Mouse (Mus musculus): ENCODE measurements at regions not wholly inside any gene's neighbourhood (a gene's known extent, or its start where the extent isn't known, plus 50 kb on each side); places are given as distances from the start of the nearest gene placed in this dataset.
"Not testable (repeated sequence)": the region's sequence is repeated elsewhere in the genome, so short reads cannot be mapped to it uniquely, and the experiment has no call there.

DNA sequence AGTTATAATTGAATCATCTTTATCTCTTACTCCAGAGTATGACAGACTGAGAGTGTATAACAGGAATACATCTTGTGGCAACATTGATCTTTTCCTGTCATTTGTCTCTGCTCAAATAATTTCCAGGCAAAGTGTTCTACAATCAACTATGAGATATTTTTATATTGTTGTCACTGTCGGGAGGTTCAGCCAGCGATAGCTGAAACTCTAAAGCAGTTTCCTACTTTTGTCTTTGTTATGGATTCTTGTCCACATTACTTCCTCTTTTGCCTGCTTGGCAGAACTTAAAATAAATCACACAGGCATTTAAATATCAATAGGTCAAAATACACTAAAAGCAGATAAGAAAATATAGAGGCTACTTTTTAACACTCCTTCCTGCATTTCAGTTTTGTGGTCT is 820.2 kb downstream of the Robo2 start:
- no peak for TF ChIP-seq CTCF (IDR thresholded peaks at IDR 0.05; ENCODE audit: low read depth)
- Histone ChIP-seq H3K27ac (ENCODE audit: low read depth, low read length) (no peak overlapping the region), H3K36me3 (ENCODE audit: control insufficient read depth, insufficient read depth) (no peaks in the 10 kb centered on the region), H3K4me2 (replicated peaks; ENCODE audit: low read depth) (no peak overlapping the region), H3K4me1 (replicated peaks; ENCODE audit: control insufficient read depth, insufficient read depth, low read length) (no peaks in the 10 kb centered on the region), H3K4me3 (ENCODE audit: low read depth, low read length) (no peak overlapping the region), H3K27me3 (replicated peaks; ENCODE audit: control insufficient read depth, insufficient read depth, low read length) (no peaks in the 10 kb centered on the region), H3K9me3 (ENCODE audit: control insufficient read depth) (no peaks in the 10 kb centered on the region), H3K9ac (ENCODE audit: low read depth, low read length) (no peak overlapping the region)
- ATAC-seq, result no peak
- 26% methylated on average over 2 of the region's 2 CpGs for WGBS

DNA sequence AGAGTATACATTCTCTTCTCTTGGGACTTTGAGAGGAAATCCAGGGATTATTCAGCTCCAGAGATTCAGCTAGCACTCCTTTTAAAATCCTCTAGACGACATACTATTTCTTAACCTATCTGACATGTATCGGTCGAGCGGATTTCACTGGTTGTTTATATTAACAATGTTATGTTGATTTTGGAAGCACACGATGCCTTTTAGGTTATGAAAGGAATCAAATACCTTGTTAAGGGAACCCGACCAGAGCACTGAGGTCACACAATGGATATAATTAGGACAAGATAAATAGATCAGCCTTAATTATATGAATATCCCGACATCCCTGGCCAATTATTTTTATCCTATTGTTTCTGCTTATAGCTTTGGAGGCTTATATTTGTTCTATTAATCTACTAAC is 850.4 kb downstream of the Robo2 start:
- no peaks in the 10 kb centered on the region for H3K27me3 ChIP-seq (replicated peaks; ENCODE audit: control insufficient read depth, insufficient read depth, low read length)
- no peak overlapping the region for H3K4me3 ChIP-seq (ENCODE audit: low read depth, low read length)
- WGBS, result 65% methylated on average over 7 of the region's 7 CpGs
- no peak for ATAC-seq
- H3K9ac ChIP-seq (ENCODE audit: low read depth, low read length), result no peak overlapping the region
- no peak for TF ChIP-seq CTCF (IDR thresholded peaks at IDR 0.05; ENCODE audit: low read depth)
- no peaks in the 10 kb centered on the region for H3K36me3 ChIP-seq (ENCODE audit: control insufficient read depth, insufficient read depth)
- H3K9me3 ChIP-seq (ENCODE audit: control insufficient read depth), result no peaks in the 10 kb centered on the region
- H3K27ac ChIP-seq (ENCODE audit: low read depth, low read length), result no peak overlapping the region
- no peaks in the 10 kb centered on the region for H3K4me1 ChIP-seq (replicated peaks; ENCODE audit: control insufficient read depth, insufficient read depth, low read length)
- no peak overlapping the region for H3K4me2 ChIP-seq (replicated peaks; ENCODE audit: low read depth)

DNA sequence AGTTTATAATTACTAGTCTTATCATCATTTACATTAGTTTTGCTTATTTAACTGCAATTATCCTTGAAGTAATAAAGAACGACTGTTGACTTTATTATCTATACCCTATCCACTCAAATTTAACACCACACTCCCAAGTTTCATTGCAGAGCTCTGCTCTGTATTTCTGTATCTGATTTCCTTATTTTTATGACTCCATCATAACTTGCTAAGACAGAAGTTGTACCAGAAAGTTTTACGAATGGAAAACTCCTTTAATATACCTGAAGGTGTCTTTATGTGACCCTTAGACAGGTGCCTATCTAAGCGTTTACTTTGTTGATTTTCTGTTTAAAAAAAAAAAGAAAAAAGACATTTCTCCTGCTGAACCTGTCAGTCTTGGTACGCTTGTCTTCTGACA is 854.7 kb downstream of the Robo2 start:
- H3K27ac ChIP-seq (ENCODE audit: low read depth, low read length), result no peak overlapping the region
- no peaks in the 10 kb centered on the region for H3K4me1 ChIP-seq (replicated peaks; ENCODE audit: control insufficient read depth, insufficient read depth, low read length)
- no peaks in the 10 kb centered on the region for H3K9me3 ChIP-seq (ENCODE audit: control insufficient read depth)
- no peak overlapping the region for H3K9ac ChIP-seq (ENCODE audit: low read depth, low read length)
- H3K4me2 ChIP-seq (replicated peaks; ENCODE audit: low read depth), result no peak overlapping the region
- H3K27me3 ChIP-seq (replicated peaks; ENCODE audit: control insufficient read depth, insufficient read depth, low read length), result no peaks in the 10 kb centered on the region
- ATAC-seq, result no peak; the same call in 1 of the 2 replicates
- no peak overlapping the region for H3K4me3 ChIP-seq (ENCODE audit: low read depth, low read length)
- 44% methylated on average over 4 of the region's 4 CpGs for WGBS
- no peak for TF ChIP-seq CTCF (IDR thresholded peaks at IDR 0.05; ENCODE audit: low read depth)
- no peaks in the 10 kb centered on the region for H3K36me3 ChIP-seq (ENCODE audit: control insufficient read depth, insufficient read depth)

DNA sequence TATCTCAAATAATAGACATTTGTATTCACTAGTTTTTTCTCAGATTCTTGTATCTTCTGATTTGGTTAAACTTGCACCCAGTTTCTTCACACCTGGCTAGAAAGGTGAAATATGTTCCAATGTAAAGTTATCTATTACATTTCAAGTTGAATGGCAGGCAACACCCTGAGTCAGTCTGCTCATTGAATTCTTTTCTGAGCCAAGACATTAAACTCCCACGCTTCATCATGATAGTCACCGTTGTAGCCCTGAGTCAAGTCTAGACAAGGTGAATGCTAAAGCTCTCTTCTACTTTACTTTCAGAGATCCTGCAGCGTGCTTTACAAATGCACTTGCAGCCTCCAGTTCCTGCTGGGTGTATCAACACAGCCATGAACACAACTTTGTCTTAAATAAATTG is 868.0 kb downstream of the Robo2 start:
- no peak for ATAC-seq
- Histone ChIP-seq H3K9ac (ENCODE audit: low read depth, low read length) (no peak overlapping the region), H3K27ac (ENCODE audit: low read depth, low read length) (no peak overlapping the region), H3K4me3 (ENCODE audit: low read depth, low read length) (no peak overlapping the region), H3K4me1 (replicated peaks; ENCODE audit: control insufficient read depth, insufficient read depth, low read length) (no peaks in the 10 kb centered on the region), H3K4me2 (replicated peaks; ENCODE audit: low read depth) (no peak overlapping the region), H3K36me3 (ENCODE audit: control insufficient read depth, insufficient read depth) (no peaks in the 10 kb centered on the region), H3K27me3 (replicated peaks; ENCODE audit: control insufficient read depth, insufficient read depth, low read length) (no peaks in the 10 kb centered on the region), H3K9me3 (ENCODE audit: control insufficient read depth) (no peaks in the 10 kb centered on the region)
- no peak for TF ChIP-seq CTCF (IDR thresholded peaks at IDR 0.05; ENCODE audit: low read depth)
- 90% methylated on average over 3 of the region's 3 CpGs for WGBS

DNA sequence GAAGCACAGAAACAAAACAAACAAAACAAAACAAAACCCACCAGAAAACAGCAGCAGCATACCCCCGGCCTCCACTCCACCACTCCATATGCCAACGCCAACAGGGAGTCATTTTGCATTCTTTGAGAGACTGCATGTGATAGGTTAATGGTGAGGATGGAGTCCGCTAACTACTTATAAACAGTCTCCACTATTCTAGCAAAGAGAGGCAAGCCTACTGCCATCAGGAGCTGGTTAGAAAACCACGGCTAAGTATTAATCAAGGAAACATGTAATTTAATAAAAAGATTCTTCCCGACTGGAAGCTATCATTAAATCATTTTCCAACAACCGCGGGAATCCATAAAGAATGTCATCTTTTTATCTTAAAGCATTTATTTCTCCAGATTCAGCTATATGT is 873.6 kb downstream of the Robo2 start:
- H3K4me2 ChIP-seq (replicated peaks; ENCODE audit: low read depth), result no peak overlapping the region
- H3K9me3 ChIP-seq (ENCODE audit: control insufficient read depth), result no peaks in the 10 kb centered on the region
- no peak overlapping the region for H3K9ac ChIP-seq (ENCODE audit: low read depth, low read length)
- 90% methylated on average over 7 of the region's 7 CpGs for WGBS
- H3K4me3 ChIP-seq (ENCODE audit: low read depth, low read length), result no peak overlapping the region
- no peak for ATAC-seq
- no peak overlapping the region for H3K27ac ChIP-seq (ENCODE audit: low read depth, low read length)
- no peaks in the 10 kb centered on the region for H3K27me3 ChIP-seq (replicated peaks; ENCODE audit: control insufficient read depth, insufficient read depth, low read length)
- no peaks in the 10 kb centered on the region for H3K4me1 ChIP-seq (replicated peaks; ENCODE audit: control insufficient read depth, insufficient read depth, low read length)
- no peaks in the 10 kb centered on the region for H3K36me3 ChIP-seq (ENCODE audit: control insufficient read depth, insufficient read depth)
- TF ChIP-seq CTCF (IDR thresholded peaks at IDR 0.05; ENCODE audit: low read depth), result no peak

DNA sequence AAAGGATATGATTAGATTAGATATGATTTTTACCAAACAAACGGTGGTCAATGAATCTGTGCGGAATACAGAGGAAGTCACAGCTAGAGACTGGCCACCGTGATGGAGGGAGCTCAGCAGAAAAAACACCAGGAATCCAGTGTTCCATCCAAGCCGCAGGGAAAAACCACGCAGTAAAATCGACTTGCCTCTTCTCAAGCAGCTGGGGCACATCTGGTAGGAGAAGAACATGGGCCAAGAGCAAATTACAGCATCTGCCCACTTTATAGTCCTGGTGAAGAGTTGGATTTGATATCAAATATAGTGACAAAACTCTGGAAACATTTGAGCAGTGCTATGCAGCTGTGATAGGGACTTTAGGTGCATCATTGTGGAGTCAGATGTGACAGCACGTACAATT is 874.1 kb downstream of the Robo2 start:
- ATAC-seq, result no peak
- Histone ChIP-seq H3K36me3 (ENCODE audit: control insufficient read depth, insufficient read depth) (no peaks in the 10 kb centered on the region), H3K9ac (ENCODE audit: low read depth, low read length) (no peak overlapping the region), H3K27me3 (replicated peaks; ENCODE audit: control insufficient read depth, insufficient read depth, low read length) (no peaks in the 10 kb centered on the region), H3K4me3 (ENCODE audit: low read depth, low read length) (no peak overlapping the region), H3K4me1 (replicated peaks; ENCODE audit: control insufficient read depth, insufficient read depth, low read length) (no peaks in the 10 kb centered on the region), H3K4me2 (replicated peaks; ENCODE audit: low read depth) (no peak overlapping the region), H3K27ac (ENCODE audit: low read depth, low read length) (no peak overlapping the region), H3K9me3 (ENCODE audit: control insufficient read depth) (no peaks in the 10 kb centered on the region)
- 86% methylated on average over 7 of the region's 7 CpGs for WGBS
- no peak for TF ChIP-seq CTCF (IDR thresholded peaks at IDR 0.05; ENCODE audit: low read depth)

DNA sequence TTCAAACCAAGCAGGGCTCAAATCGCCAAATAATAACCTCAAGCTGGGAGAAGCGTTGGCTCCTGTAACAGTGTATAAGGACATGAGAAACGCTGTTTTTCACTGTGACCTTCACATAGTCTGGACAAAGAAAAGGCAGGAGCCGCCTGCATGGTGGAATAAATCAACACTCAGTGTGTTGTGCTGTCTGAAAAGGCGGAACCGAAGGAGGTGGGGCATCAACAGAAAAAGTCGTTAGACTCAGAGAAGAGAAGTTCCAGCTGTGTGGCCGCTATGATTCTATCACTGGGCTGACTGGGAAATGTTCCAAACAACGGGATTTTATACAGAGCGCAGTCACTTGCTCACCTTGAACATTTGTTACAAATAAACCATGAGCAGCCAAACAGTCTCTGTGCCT is 881.4 kb downstream of the Robo2 start:
- no peak for TF ChIP-seq CTCF (IDR thresholded peaks at IDR 0.05; ENCODE audit: low read depth)
- no peak for ATAC-seq
- Histone ChIP-seq H3K4me3 (ENCODE audit: low read depth, low read length) (no peak overlapping the region), H3K4me2 (replicated peaks; ENCODE audit: low read depth) (no peak overlapping the region), H3K4me1 (replicated peaks; ENCODE audit: control insufficient read depth, insufficient read depth, low read length) (no peaks in the 10 kb centered on the region), H3K9ac (ENCODE audit: low read depth, low read length) (no peak overlapping the region), H3K27me3 (replicated peaks; ENCODE audit: control insufficient read depth, insufficient read depth, low read length) (no peaks in the 10 kb centered on the region), H3K27ac (ENCODE audit: low read depth, low read length) (no peak overlapping the region), H3K9me3 (ENCODE audit: control insufficient read depth) (no peaks in the 10 kb centered on the region), H3K36me3 (ENCODE audit: control insufficient read depth, insufficient read depth) (no peaks in the 10 kb centered on the region)
- WGBS, result 60% methylated on average over 10 of the region's 10 CpGs

GRCm38 (mm10) chr16:73522931-73523330 is 888.7 kb downstream of the Robo2 start:
- not testable (repeated sequence) for H3K4me2 ChIP-seq (replicated peaks; ENCODE audit: low read depth); H3K27me3 ChIP-seq (replicated peaks; ENCODE audit: control insufficient read depth, insufficient read depth, low read length); H3K36me3 ChIP-seq (ENCODE audit: control insufficient read depth, insufficient read depth); ATAC-seq; H3K4me3 ChIP-seq (ENCODE audit: low read depth, low read length); H3K9me3 ChIP-seq (ENCODE audit: control insufficient read depth); H3K27ac ChIP-seq (ENCODE audit: low read depth, low read length); H3K4me1 ChIP-seq (replicated peaks; ENCODE audit: control insufficient read depth, insufficient read depth, low read length); H3K9ac ChIP-seq (ENCODE audit: low read depth, low read length)
- WGBS, result 65% methylated on average over 3 of the region's 3 CpGs
